Mouse (Mus musculus) heart, adult 2 months (tissue): ENCODE results near the gene Fam89a.

Experiments
- CTCF ChIP-seq: fragments of 200-600 bp; IDR thresholded peaks from 2 replicates; pipeline ENCODE4 v1.8.1; 2022; ENCODE audit warnings: antibody characterized with exemption, mild to moderate bottlenecking, moderate library complexity
- POLR2A ChIP-seq: fragments of 200-500 bp; IDR thresholded peaks from 2 replicates; pipeline ENCODE4 v1.6.1; 2011; ENCODE audit warnings: mild to moderate bottlenecking, low read depth, low read length, control low read depth; ENCODE audit not compliant: insufficient read depth

DNA sequence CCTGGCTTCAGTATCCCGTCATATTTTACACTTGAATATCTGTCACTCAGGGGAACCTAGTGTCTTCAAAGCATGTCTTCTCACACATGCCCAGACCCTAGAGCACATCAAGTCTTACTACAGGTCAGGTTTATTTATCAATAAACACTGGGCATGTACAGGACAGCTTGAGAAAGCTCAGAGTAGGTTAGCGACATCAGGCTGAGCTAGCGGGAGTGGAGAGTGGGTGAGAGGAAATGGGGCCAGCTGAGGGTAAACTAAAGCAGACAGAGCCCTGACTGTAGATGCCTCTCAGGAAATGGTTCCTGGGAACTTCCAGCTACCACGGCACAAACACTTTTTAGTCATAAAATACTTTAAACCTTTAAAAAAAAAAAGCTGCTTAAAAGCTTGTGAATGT is 48.1 kb downstream of the Fam89a start:
- TF ChIP-seq CTCF: no peak
- no peak for TF ChIP-seq POLR2A
